Mouse (Mus musculus): ENCODE data around the gene Chaf1a.

GRCm38 (mm10) chr17:56023386-56023785, 16.9 kb upstream of the Chaf1a start:
- TF ChIP-seq POLR2A (IDR thresholded peaks at IDR 0.05; ENCODE audit: insufficient read depth, low read depth, low read length) (no peak), CTCF (IDR thresholded peaks at IDR 0.05) (no peak), EP300 (IDR thresholded peaks at IDR 0.05; ENCODE audit: insufficient read depth, low read depth, low read length) (no peak)
